Mouse (Mus musculus) heart, embryonic 12.5 days (tissue): Measurements from ENCODE around the gene Usp39. TPM values are rescaled to one million over a fixed set of nuclear protein-coding genes. Genes with fewer than 3 reads are reported as not detected.

Experiments
- ATAC-seq: fragments of 200-750 bp; cut with Nextera tagmentation; 2 replicates; pipeline ENCODE4 v1.8.0; 2017; ENCODE audit warnings: moderate TSS enrichment, moderate library complexity; ENCODE audit not compliant: insufficient number of reproducible peaks, low FRiP score
- H3K27ac ChIP-seq: fragments of 300-500 bp; sonication (generic); 2 replicates; pipeline ENCODE4 v1.5.1; 2016; ENCODE audit warnings: mild to moderate bottlenecking, moderate library complexity; ENCODE audit not compliant: poor library complexity, severe bottlenecking
- H3K27me3 ChIP-seq: fragments of 300-500 bp; sonication (generic); replicated peaks from 2 replicates; pipeline ENCODE4 v1.6.1; 2016; ENCODE audit warnings: mild to moderate bottlenecking, moderate library complexity
- H3K36me3 ChIP-seq: fragments of 300-500 bp; sonication (generic); 2 replicates; pipeline ENCODE4 v1.6.1; 2016; ENCODE audit warnings: mild to moderate bottlenecking, moderate library complexity
- H3K4me1 ChIP-seq: fragments of 300-500 bp; sonication (generic); replicated peaks from 2 replicates; pipeline ENCODE4 v1.6.1; 2016; ENCODE audit warnings: mild to moderate bottlenecking
- H3K4me2 ChIP-seq: fragments of 300-500 bp; sonication (generic); 2 replicates; pipeline ENCODE4 v1.6.1; 2016; ENCODE audit warnings: mild to moderate bottlenecking, moderate library complexity
- H3K4me3 ChIP-seq: fragments of 300-500 bp; sonication (generic); 2 replicates; pipeline ENCODE4 v1.5.1; 2016; ENCODE audit warnings: mild to moderate bottlenecking
- H3K9ac ChIP-seq: fragments of 300-500 bp; sonication (generic); 2 replicates; pipeline ENCODE4 v1.6.1; 2016; ENCODE audit warnings: mild to moderate bottlenecking, moderate library complexity
- H3K9me3 ChIP-seq: fragments of 300-500 bp; sonication (generic); replicated peaks from 2 replicates; pipeline ENCODE4 v1.6.1; 2016; ENCODE audit warnings: mild to moderate bottlenecking, moderate library complexity
- WGBS: fragments of 180-500 bp; shearing (Covaris S2); methylation state at CpG from one replicate; pipeline ENCODE4 v1.1.7; 2016; 5-methylcytosine and 5-hydroxymethylcytosine counted together
- polyA plus RNA-seq: library from polyadenylated mRNA; unstranded; fragments of >200 nt; fragmentation: Nextera tagmentation; extraction: Ambion mirVana; gene quantifications from 2 replicates; pipeline ENCODE4 v1.2.1, GENCODE M21; 2016

Usp39 gene
- polyA plus RNA-seq, 1 experiment from 2014 or later: 36.0 TPM

- Histone ChIP-seq H3K36me3 (peaks cover 9% of the 10 kb centered on the region), H3K27ac (peak overlapping the region; percentile 89; the same call in 1 of the 2 replicates), H3K4me1 (peaks cover 50% of the 10 kb centered on the region), H3K27me3 (no peaks in the 10 kb centered on the region), H3K9me3 (no peaks in the 10 kb centered on the region), H3K9ac (no peak overlapping the region), H3K4me2 (no peak overlapping the region), H3K4me3 (no peak overlapping the region)
- WGBS: 70% methylated on average over 12 of the region's 12 CpGs
- ATAC-seq: no peak
Measured at GRCm38 (mm10) chr6:72370091-72370490, 25.1 kb upstream of the Usp39 start.

GRCm38 (mm10) chr6:72369557-72369956 lies 24.6 kb upstream of the Usp39 start:
- Histone ChIP-seq H3K27me3 (no peaks in the 10 kb centered on the region), H3K4me1 (peaks cover 47% of the 10 kb centered on the region), H3K9me3 (no peaks in the 10 kb centered on the region), H3K4me3 (no peak overlapping the region), H3K36me3 (peaks cover 9% of the 10 kb centered on the region), H3K9ac (no peak overlapping the region), H3K4me2 (no peak overlapping the region), H3K27ac (no peak overlapping the region)
- WGBS: 74% methylated on average over 4 of the region's 4 CpGs
- ATAC-seq: no peak

- ATAC-seq: no peak
- H3K27ac ChIP-seq: no peak overlapping the region
- peaks cover 9% of the 10 kb centered on the region for H3K36me3 ChIP-seq
- H3K4me1 ChIP-seq: peaks cover 29% of the 10 kb centered on the region
- no peaks in the 10 kb centered on the region for H3K9me3 ChIP-seq
- H3K4me2 ChIP-seq: no peak overlapping the region
- H3K4me3 ChIP-seq: no peak overlapping the region
- 71% methylated on average over 4 of the region's 4 CpGs for WGBS
- H3K27me3 ChIP-seq: no peaks in the 10 kb centered on the region
- no peak overlapping the region for H3K9ac ChIP-seq
Measured at GRCm38 (mm10) chr6:72367460-72367974, 22.5 kb upstream of the Usp39 start.

GRCm38 (mm10) chr6:72366844-72367443 lies 22.0 kb upstream of the Usp39 start, which contains the start of gene Rnf181:
TSS of gene Rnf181 (minus strand) at chr6:72366956.
- H3K4me2 ChIP-seq: no peak within 1 kb of the TSS
- no peak within 1 kb of the TSS for H3K9ac ChIP-seq
- WGBS: 68% methylated on average over 4 of the region's 4 CpGs
- H3K9me3 ChIP-seq: no peaks in the 10 kb centered on the region
- H3K27me3 ChIP-seq: no peaks in the 10 kb centered on the region
- no peak for ATAC-seq
- H3K27ac ChIP-seq: no peak within 1 kb of the TSS
- H3K4me3 ChIP-seq: no peak within 1 kb of the TSS
- peaks cover 9% of the 10 kb centered on the region for H3K36me3 ChIP-seq
- H3K4me1 ChIP-seq: peaks cover 24% of the 10 kb centered on the region

GRCm38 (mm10) chr6:72366304-72366703 lies 21.3 kb upstream of the Usp39 start:
- H3K36me3 ChIP-seq: peaks cover 9% of the 10 kb centered on the region
- WGBS: 59% methylated on average over 3 of the region's 3 CpGs
- peaks cover 24% of the 10 kb centered on the region for H3K4me1 ChIP-seq
- no peak overlapping the region for H3K27ac ChIP-seq
- H3K4me3 ChIP-seq: no peak overlapping the region
- no peak for ATAC-seq
- H3K9ac ChIP-seq: no peak overlapping the region
- H3K9me3 ChIP-seq: no peaks in the 10 kb centered on the region
- H3K4me2 ChIP-seq: no peak overlapping the region
- no peaks in the 10 kb centered on the region for H3K27me3 ChIP-seq

- WGBS: 68% methylated on average over 6 of the region's 6 CpGs
- H3K27me3 ChIP-seq: no peaks in the 10 kb centered on the region
- H3K9me3 ChIP-seq: no peaks in the 10 kb centered on the region
- no peak overlapping the region for H3K27ac ChIP-seq
- H3K9ac ChIP-seq: no peak overlapping the region
- peaks cover 23% of the 10 kb centered on the region for H3K4me1 ChIP-seq
- no peak overlapping the region for H3K4me2 ChIP-seq
- no peak overlapping the region for H3K4me3 ChIP-seq
- peaks cover 16% of the 10 kb centered on the region for H3K36me3 ChIP-seq
- no peak for ATAC-seq
Measured at GRCm38 (mm10) chr6:72364985-72365384, 20.0 kb upstream of the Usp39 start.

GRCm38 (mm10) chr6:72364009-72364408 lies 19.0 kb upstream of the Usp39 start:
- Histone ChIP-seq H3K4me3 (no peak overlapping the region), H3K9ac (no peak overlapping the region), H3K36me3 (peaks cover 24% of the 10 kb centered on the region), H3K27me3 (no peaks in the 10 kb centered on the region), H3K4me2 (no peak overlapping the region), H3K4me1 (peaks cover 17% of the 10 kb centered on the region), H3K9me3 (no peaks in the 10 kb centered on the region), H3K27ac (no peak overlapping the region)
- whole genome bisulfite sequencing: 39% methylated on average over 7 of the region's 7 CpGs
- ATAC-seq: no peak

GRCm38 (mm10) chr6:72362132-72363028 lies 17.4 kb upstream of the Usp39 start:
- Histone ChIP-seq H3K27me3 (no peaks in the 10 kb centered on the region), H3K4me2 (peak overlapping the region; percentile 84), H3K36me3 (peaks cover 29% of the 10 kb centered on the region), H3K9me3 (no peaks in the 10 kb centered on the region), H3K4me3 (peak overlapping the region; percentile 85), H3K4me1 (peaks cover 26% of the 10 kb centered on the region), H3K9ac (peak overlapping the region; percentile 87), H3K27ac (peak overlapping the region; percentile 78)
- under 1% methylated on average over 42 of the region's 42 CpGs for WGBS
- ATAC-seq: peak; percentile 98

- H3K4me2 ChIP-seq: peak overlapping the region; percentile 84
- peak overlapping the region; percentile 87 for H3K9ac ChIP-seq
- no peaks in the 10 kb centered on the region for H3K9me3 ChIP-seq
- no peaks in the 10 kb centered on the region for H3K27me3 ChIP-seq
- H3K4me3 ChIP-seq: peak overlapping the region; percentile 85
- no peak overlapping the region for H3K27ac ChIP-seq
- peaks cover 35% of the 10 kb centered on the region for H3K4me1 ChIP-seq
- no peak for ATAC-seq
- H3K36me3 ChIP-seq: peaks cover 32% of the 10 kb centered on the region
- 18% methylated on average over 5 of the region's 5 CpGs for WGBS
Measured at GRCm38 (mm10) chr6:72361121-72361551, 16.2 kb upstream of the Usp39 start.

GRCm38 (mm10) chr6:72360599-72360935 lies 15.6 kb upstream of the Usp39 start:
- no peak for ATAC-seq

GRCm38 (mm10) chr6:72359891-72360598 lies 15.1 kb upstream of the Usp39 start:
- peak overlapping the region; percentile 84; the same call in 1 of the 2 replicates for H3K4me2 ChIP-seq
- peaks cover 39% of the 10 kb centered on the region for H3K4me1 ChIP-seq
- peaks cover 32% of the 10 kb centered on the region for H3K36me3 ChIP-seq
- WGBS: 82% methylated on average over 11 of the region's 11 CpGs
- H3K27me3 ChIP-seq: no peaks in the 10 kb centered on the region
- H3K27ac ChIP-seq: no peak overlapping the region
- H3K9ac ChIP-seq: 0 out of 2 replicates have a peak overlapping the region, but pooled peaks have one; percentile 6
- ATAC-seq: no peak
- H3K9me3 ChIP-seq: no peaks in the 10 kb centered on the region
- H3K4me3 ChIP-seq: no peak overlapping the region

More at GRCm38 (mm10) chr6:72360599-72360935, 15.6 kb upstream of the Usp39 start:
- Histone ChIP-seq H3K9ac (0 out of 2 replicates have a peak overlapping the region, but pooled peaks have one; percentile 6), H3K4me1 (peaks cover 39% of the 10 kb centered on the region), H3K4me2 (peak overlapping the region; percentile 84), H3K27me3 (no peaks in the 10 kb centered on the region), H3K4me3 (no peak overlapping the region), H3K9me3 (no peaks in the 10 kb centered on the region), H3K36me3 (peaks cover 32% of the 10 kb centered on the region), H3K27ac (no peak overlapping the region)
- 76% methylated on average over 7 of the region's 7 CpGs for WGBS
